Mouse (Mus musculus) forebrain, embryonic 13.5 days (tissue): ENCODE measurements around the gene Sec23ip. TPM values are rescaled to one million over a fixed set of nuclear protein-coding genes. Genes with fewer than 3 reads are reported as not detected.
A peak's percentile ranks its signal among the peaks of the same experiment; 100 is the strongest.

Experiments used
- ATAC-seq: fragments of 200-750 bp; cut with Nextera tagmentation; 2 replicates; pipeline ENCODE4 v1.8.0; 2017
- H3K27ac ChIP-seq: fragments of 300-500 bp; sonication (generic); 2 replicates; pipeline ENCODE4 v1.5.1; 2015; ENCODE audit warnings: inconsistent platforms, mild to moderate bottlenecking, moderate library complexity
- H3K27me3 ChIP-seq: fragments of 300-500 bp; sonication (generic); 2 replicates; pipeline ENCODE4 v1.6.1; 2015; ENCODE audit warnings: mild to moderate bottlenecking, inconsistent platforms
- H3K36me3 ChIP-seq: fragments of 300-500 bp; sonication (generic); 2 replicates; pipeline ENCODE4 v1.6.1; 2015; ENCODE audit warnings: mild to moderate bottlenecking, inconsistent platforms; ENCODE audit not compliant: poor library complexity, severe bottlenecking
- H3K4me1 ChIP-seq: fragments of 300-500 bp; sonication (generic); 2 replicates; pipeline ENCODE4 v1.6.1; 2015; ENCODE audit warnings: inconsistent platforms
- H3K4me2 ChIP-seq: fragments of 300-500 bp; sonication (generic); 2 replicates; pipeline ENCODE4 v1.6.1; 2015; ENCODE audit warnings: inconsistent platforms, mild to moderate bottlenecking, moderate library complexity
- H3K4me3 ChIP-seq: fragments of 300-500 bp; sonication (generic); 2 replicates; pipeline ENCODE4 v1.5.1; 2015; ENCODE audit warnings: mild to moderate bottlenecking, inconsistent platforms
- H3K9ac ChIP-seq: fragments of 300-500 bp; sonication (generic); 2 replicates; pipeline ENCODE4 v1.6.1; 2015; ENCODE audit warnings: mild to moderate bottlenecking, inconsistent platforms
- H3K9me3 ChIP-seq: fragments of 300-500 bp; sonication (generic); replicated peaks from 2 replicates; pipeline ENCODE4 v1.6.1; 2016; ENCODE audit warnings: inconsistent platforms
- WGBS: fragments of 180-500 bp; shearing (Covaris S2); methylation state at CpG from one replicate; pipeline ENCODE4 v1.1.7; 2015; 5-methylcytosine and 5-hydroxymethylcytosine counted together
- polyA plus RNA-seq: library from polyadenylated mRNA; unstranded; fragments of >200 nt; fragmentation: Nextera tagmentation; extraction: Ambion mirVana; gene quantifications from 2 replicates; pipeline ENCODE4 v1.2.1, GENCODE M21; 2015

The Sec23ip gene
- polyA plus RNA-seq, 1 experiment from 2014 or later: 40.1 TPM

DNA sequence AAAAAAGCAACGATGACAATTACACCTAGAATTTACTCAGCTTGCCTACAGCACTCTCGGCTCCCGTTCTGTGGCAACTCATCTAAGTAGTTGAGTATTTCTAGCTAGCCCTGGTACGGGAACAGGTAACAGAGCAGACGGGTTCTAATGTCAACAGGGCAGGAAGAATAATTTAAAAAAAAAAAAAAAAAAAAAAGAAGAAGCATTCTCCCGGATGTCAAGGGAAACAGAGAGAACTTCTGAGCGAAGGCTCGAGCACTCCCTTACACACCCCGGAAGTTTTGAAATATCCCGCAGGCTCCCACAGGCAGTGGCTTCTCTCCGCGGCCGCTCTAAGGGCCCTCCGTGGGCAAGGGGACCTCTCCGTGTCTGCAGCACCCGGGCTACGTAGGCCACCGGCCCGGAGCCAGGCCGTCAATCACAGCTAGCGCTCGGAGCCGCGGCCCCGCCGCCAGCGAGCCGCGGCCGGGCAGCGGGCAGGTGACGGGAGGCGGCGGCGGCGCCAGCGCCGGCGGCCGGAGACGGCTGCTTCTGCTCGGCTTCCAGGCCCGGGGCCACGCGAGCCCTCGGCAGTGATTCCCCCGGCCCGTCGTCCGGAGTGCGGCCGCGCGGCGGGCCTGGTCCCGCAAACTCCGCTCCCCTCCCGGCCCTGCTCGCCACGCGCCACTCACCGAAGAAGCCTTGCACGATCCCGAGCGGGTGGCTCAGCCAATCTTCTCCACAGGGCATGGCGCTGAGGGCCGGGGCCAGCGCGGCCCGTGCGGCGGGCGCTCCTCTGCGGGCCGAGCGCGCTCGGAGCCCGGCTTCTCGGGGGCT is 5.1 kb upstream of the Sec23ip start:
- under 1% methylated on average over 78 of the region's 80 CpGs for WGBS
- peaks cover 3% of the 10 kb centered on the region; the same call in 1 of the 2 replicates for H3K36me3 ChIP-seq
- peak overlapping the region; percentile 98 for H3K9ac ChIP-seq
- peak overlapping the region; percentile 91 for H3K4me2 ChIP-seq
- peaks cover 9% of the 10 kb centered on the region; the same call in 1 of the 2 replicates for H3K27me3 ChIP-seq
- peak; percentile 49 for ATAC-seq
- peaks cover 2% of the 10 kb centered on the region for H3K9me3 ChIP-seq
- H3K27ac ChIP-seq: peak overlapping the region; percentile 86
- H3K4me3 ChIP-seq: peak overlapping the region; percentile 99
- H3K4me1 ChIP-seq: peaks cover 28% of the 10 kb centered on the region

- H3K4me3 ChIP-seq: peak within 1 kb of the TSS; percentile 99
- no peaks in the 10 kb centered on the region for H3K9me3 ChIP-seq
- peak within 1 kb of the TSS; percentile 86 for H3K27ac ChIP-seq
- H3K27me3 ChIP-seq: peaks cover 9% of the 10 kb centered on the region; the same call in 1 of the 2 replicates
- peak within 1 kb of the TSS; percentile 98 for H3K9ac ChIP-seq
- no peaks in the 10 kb centered on the region for H3K36me3 ChIP-seq
- H3K4me1 ChIP-seq: peaks cover 30% of the 10 kb centered on the region
- H3K4me2 ChIP-seq: peak within 1 kb of the TSS; percentile 91
- peak; percentile 86 for ATAC-seq
- 2% methylated on average over 22 of the region's 35 CpGs for WGBS
Measured at GRCm38 (mm10) chr7:128740334-128740733, 4.4 kb upstream of the Sec23ip start, which contains the start of gene Mcmbp. Gene Mcmbp, minus strand, starts transcription at chr7:128740495.

- H3K9ac ChIP-seq: no peak overlapping the region
- H3K9me3 ChIP-seq: no peaks in the 10 kb centered on the region
- H3K27ac ChIP-seq: no peak overlapping the region
- H3K36me3 ChIP-seq: no peaks in the 10 kb centered on the region
- H3K4me1 ChIP-seq: peaks cover 47% of the 10 kb centered on the region
- no peak for ATAC-seq
- peak overlapping the region; percentile 96; the same call in 1 of the 2 replicates for H3K4me3 ChIP-seq
- peaks cover 9% of the 10 kb centered on the region; the same call in 1 of the 2 replicates for H3K27me3 ChIP-seq
- H3K4me2 ChIP-seq: peak overlapping the region; percentile 96
- 68% methylated on average over 2 of the region's 2 CpGs for WGBS
Measured at GRCm38 (mm10) chr7:128743898-128744297, 845 bp upstream of the Sec23ip start.

DNA sequence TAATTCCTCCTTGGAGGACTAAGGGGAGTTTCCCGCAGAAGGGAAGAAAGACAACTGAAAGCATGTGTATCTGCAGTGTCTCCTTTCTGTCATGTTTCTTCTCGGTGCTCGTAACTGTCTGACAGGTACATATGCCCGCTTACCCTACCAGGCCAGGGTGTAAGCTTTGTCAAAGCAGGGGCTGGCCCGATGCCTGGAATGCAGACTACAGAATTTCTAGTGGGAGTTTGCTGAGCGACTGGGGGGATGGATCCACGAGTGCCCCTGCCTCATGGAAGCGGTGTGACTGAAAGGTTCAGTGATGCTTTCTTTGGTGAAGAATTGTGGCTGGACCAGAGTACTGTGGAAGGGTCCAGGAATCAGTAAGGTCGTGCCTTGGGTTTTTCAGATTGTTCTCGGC is 1.4 kb downstream of the Sec23ip start:
- WGBS: 93% methylated on average over 10 of the region's 10 CpGs
- H3K9ac ChIP-seq: peak overlapping the region; percentile 90; the same call in 1 of the 2 replicates

DNA sequence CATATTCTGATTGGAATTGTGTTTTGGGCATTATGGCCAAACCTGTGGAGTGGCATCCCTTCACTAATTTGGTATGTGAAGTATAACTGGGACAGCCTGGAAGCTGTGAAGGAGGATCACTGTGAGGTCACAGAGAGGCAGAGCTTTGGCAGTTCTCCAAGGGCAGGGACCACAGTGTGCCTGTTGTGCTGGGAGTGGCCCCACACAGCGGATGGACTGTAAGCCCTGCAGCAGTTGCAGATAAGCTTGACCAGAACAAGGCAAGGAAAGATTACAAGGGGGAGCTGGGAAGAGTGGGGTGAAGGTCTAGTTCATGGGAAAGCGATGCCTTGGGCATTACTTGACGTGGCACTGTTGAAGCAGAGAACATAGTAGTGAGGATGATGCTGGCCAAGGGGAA is 4.0 kb downstream of the Sec23ip start:
- Histone ChIP-seq H3K4me2 (no peak overlapping the region), H3K36me3 (peaks cover 33% of the 10 kb centered on the region), H3K9ac (peak overlapping the region; percentile 23; the same call in 1 of the 2 replicates), H3K27me3 (no peaks in the 10 kb centered on the region; the same call in 1 of the 2 replicates), H3K4me1 (peaks cover 42% of the 10 kb centered on the region), H3K27ac (no peak overlapping the region), H3K4me3 (no peak overlapping the region), H3K9me3 (no peaks in the 10 kb centered on the region)
- 73% methylated on average over 3 of the region's 3 CpGs for WGBS
- no peak for ATAC-seq

More for the DNA sequence above, 1.4 kb downstream of the Sec23ip start:
- Histone ChIP-seq H3K36me3 (peaks cover 13% of the 10 kb centered on the region), H3K4me2 (peak overlapping the region; percentile 96), H3K27ac (no peak overlapping the region), H3K27me3 (peaks cover 9% of the 10 kb centered on the region; the same call in 1 of the 2 replicates), H3K4me1 (peaks cover 42% of the 10 kb centered on the region), H3K9me3 (no peaks in the 10 kb centered on the region), H3K4me3 (peak overlapping the region; percentile 96)
- no peak for ATAC-seq

GRCm38 (mm10) chr7:128750296-128750695 is 5.6 kb downstream of the Sec23ip start:
- Histone ChIP-seq H3K4me1 (peaks cover 36% of the 10 kb centered on the region), H3K36me3 (peaks cover 49% of the 10 kb centered on the region), H3K4me3 (no peak overlapping the region), H3K27me3 (no peaks in the 10 kb centered on the region), H3K9me3 (no peaks in the 10 kb centered on the region), H3K27ac (no peak overlapping the region), H3K9ac (no peak overlapping the region), H3K4me2 (no peak overlapping the region)
- whole genome bisulfite sequencing: 95% methylated on average over 9 of the region's 9 CpGs
- no peak for ATAC-seq

- H3K27ac ChIP-seq: no peak overlapping the region
- no peaks in the 10 kb centered on the region for H3K9me3 ChIP-seq
- peaks cover 18% of the 10 kb centered on the region for H3K4me1 ChIP-seq
- H3K27me3 ChIP-seq: no peaks in the 10 kb centered on the region
- H3K4me3 ChIP-seq: no peak overlapping the region
- peaks cover 65% of the 10 kb centered on the region for H3K36me3 ChIP-seq
- ATAC-seq: no peak
- 91% methylated on average over 4 of the region's 4 CpGs for WGBS
- no peak overlapping the region for H3K9ac ChIP-seq
- H3K4me2 ChIP-seq: no peak overlapping the region
Measured at GRCm38 (mm10) chr7:128752012-128752411, 7.3 kb downstream of the Sec23ip start.

DNA sequence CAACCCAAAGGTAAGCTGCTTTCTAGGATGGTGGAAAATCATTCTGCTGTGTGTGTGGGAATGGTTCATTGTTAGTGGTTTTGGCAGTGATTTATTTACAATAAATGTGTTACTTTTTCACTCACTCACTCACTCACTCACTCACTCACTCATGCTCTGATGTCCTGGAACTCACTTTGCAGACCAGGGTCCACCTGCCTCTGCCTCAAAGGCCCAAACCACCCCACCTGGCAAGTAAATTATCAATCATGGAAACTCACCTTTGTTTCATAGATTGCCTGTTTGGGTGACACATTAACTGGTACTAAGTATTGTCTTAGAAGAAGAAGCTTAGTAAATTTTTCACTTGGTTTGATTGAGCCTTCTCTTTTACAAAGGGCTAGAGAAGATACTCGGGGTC is 10.7 kb downstream of the Sec23ip start:
- Histone ChIP-seq H3K4me2 (no peak overlapping the region), H3K9ac (no peak overlapping the region), H3K4me1 (no peaks in the 10 kb centered on the region), H3K9me3 (no peaks in the 10 kb centered on the region), H3K27ac (no peak overlapping the region), H3K36me3 (peaks cover 91% of the 10 kb centered on the region), H3K4me3 (no peak overlapping the region), H3K27me3 (no peaks in the 10 kb centered on the region)
- ATAC-seq: no peak
- WGBS: 95% methylated on average over 1 of the region's 1 CpGs

DNA sequence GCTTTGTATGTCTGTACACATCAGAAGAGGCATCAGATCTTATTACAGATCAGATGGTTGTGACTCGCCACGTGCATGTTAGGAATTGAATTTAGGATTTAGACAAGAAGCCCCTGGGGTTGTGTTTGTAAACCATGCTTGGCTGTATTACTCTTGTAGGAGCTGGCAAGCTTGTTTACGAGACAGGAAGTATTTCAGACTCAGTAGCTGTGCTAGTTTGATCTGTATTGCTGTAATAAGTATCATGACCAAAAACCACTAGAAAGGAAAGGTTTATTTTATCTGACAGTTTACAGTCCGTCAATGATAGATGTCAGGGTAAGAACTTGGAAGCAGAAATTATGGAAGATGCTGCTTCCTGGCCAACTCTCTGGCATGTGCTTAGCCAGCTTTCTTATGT is 14.2 kb downstream of the Sec23ip start:
- peaks cover 91% of the 10 kb centered on the region for H3K36me3 ChIP-seq

DNA sequence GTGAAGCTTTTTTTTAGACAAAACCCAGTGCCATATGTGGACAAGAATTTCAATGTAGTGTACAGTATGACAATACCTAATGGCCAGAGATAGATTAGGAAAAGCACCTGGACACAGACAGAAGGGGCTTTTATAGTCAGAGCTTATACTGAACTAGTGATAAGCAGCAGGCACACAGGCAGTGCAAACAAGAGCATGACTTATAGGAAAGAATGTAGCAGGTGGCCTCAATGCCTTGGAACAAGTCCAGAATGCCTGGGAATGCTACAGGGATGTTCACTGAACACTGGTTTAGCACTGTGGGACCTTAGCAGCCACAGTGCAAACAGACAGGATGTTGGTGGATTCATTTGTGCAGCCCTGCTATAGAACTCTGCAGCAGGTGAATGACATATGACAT is 22.0 kb downstream of the Sec23ip start:
- H3K4me3 ChIP-seq: no peak overlapping the region
- peaks cover 87% of the 10 kb centered on the region for H3K36me3 ChIP-seq
- H3K27ac ChIP-seq: no peak overlapping the region
- no peak overlapping the region for H3K9ac ChIP-seq
- no peaks in the 10 kb centered on the region for H3K4me1 ChIP-seq
- H3K9me3 ChIP-seq: no peaks in the 10 kb centered on the region
- no peak for ATAC-seq
- H3K27me3 ChIP-seq: no peaks in the 10 kb centered on the region
- no peak overlapping the region for H3K4me2 ChIP-seq

More for the DNA sequence above, 14.2 kb downstream of the Sec23ip start:
- no peak overlapping the region for H3K9ac ChIP-seq
- H3K27ac ChIP-seq: no peak overlapping the region
- no peaks in the 10 kb centered on the region for H3K4me1 ChIP-seq
- no peaks in the 10 kb centered on the region for H3K9me3 ChIP-seq
- H3K4me3 ChIP-seq: no peak overlapping the region
- WGBS: 94% methylated on average over 4 of the region's 4 CpGs
- H3K4me2 ChIP-seq: no peak overlapping the region
- no peak for ATAC-seq
- no peaks in the 10 kb centered on the region for H3K27me3 ChIP-seq

- no peak overlapping the region for H3K27ac ChIP-seq
- no peak overlapping the region for H3K4me3 ChIP-seq
- ATAC-seq: no peak
- H3K4me1 ChIP-seq: no peaks in the 10 kb centered on the region
- H3K9me3 ChIP-seq: no peaks in the 10 kb centered on the region
- 94% methylated on average over 6 of the region's 6 CpGs for WGBS
- peaks cover 90% of the 10 kb centered on the region for H3K36me3 ChIP-seq
- no peaks in the 10 kb centered on the region for H3K27me3 ChIP-seq
- H3K9ac ChIP-seq: no peak overlapping the region
- no peak overlapping the region for H3K4me2 ChIP-seq
Measured at GRCm38 (mm10) chr7:128777201-128777600, 32.5 kb downstream of the Sec23ip start.

GRCm38 (mm10) chr7:128779305-128779704 is 34.6 kb downstream of the Sec23ip start:
- Histone ChIP-seq H3K4me1 (no peaks in the 10 kb centered on the region), H3K27me3 (no peaks in the 10 kb centered on the region), H3K4me2 (no peak overlapping the region), H3K4me3 (no peak overlapping the region), H3K36me3 (peaks cover 79% of the 10 kb centered on the region), H3K27ac (no peak overlapping the region), H3K9ac (no peak overlapping the region), H3K9me3 (no peaks in the 10 kb centered on the region)
- peak; percentile 83 for ATAC-seq
- WGBS: 33% methylated on average over 6 of the region's 6 CpGs
